Mouse (Mus musculus) brain, embryonic 18.5 days (tissue): ENCODE results near the gene Bbs9.
A peak's percentile ranks its signal among the peaks of the same experiment; 100 is the strongest.
"Not testable (repeated sequence)": the region's sequence is repeated elsewhere in the genome, so short reads cannot be mapped to it uniquely, and the experiment has no call there.

Experiments
- DNase-seq: peaks from one replicate; pipeline ENCODE4 v3.0.0-alpha.2; 2012; ENCODE audit warnings: low read depth, low spot score

The Bbs9 gene

DNA sequence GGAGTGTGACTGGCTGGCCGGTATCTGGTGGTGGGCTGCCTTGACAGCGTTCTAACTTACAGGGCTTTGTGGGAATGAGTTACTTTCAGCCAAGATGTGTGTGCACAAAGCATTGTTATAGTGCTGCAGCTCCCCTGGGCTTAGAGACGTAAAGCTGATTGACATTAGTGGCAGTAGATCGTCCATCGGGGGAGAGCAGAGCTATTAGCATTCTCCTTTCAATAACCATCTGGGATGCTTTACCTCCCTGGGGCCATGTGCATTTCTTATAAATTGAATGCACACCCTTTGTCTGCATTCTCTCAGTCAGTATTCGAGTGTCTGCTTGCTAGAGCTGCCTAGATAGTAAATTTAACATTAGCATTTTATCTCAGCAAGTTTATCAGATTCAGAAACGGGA lies 214.7 kb downstream of the Bbs9 start:
- no peak for DNase-seq

GRCm38 (mm10) chr9:22695392-22695791 lies 219.9 kb downstream of the Bbs9 start:
- no peak for DNase-seq

GRCm38 (mm10) chr9:22696809-22697374 lies 221.4 kb downstream of the Bbs9 start:
- DNase-seq: no peak

DNA sequence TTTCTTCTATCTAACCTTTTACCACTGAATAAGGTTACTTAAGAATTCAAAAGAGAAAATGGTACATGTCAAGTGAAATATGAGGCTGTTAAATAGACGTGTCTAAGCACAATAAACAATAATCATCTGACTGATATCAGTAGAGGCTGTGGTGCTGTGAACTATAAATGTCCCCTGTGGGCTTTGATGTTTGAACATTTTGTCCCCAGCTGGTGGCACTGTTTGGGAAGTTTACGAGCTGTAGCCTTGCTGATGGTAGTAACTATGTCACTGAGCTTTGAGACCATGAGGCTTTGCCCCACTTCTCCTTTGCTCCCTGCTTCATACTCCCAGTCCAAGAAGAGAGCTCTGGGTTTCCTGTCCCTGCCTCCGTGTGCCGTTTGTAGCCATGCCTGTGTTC lies 222.3 kb downstream of the Bbs9 start:
- no peak for DNase-seq

GRCm38 (mm10) chr9:22698501-22698900 lies 223.0 kb downstream of the Bbs9 start:
- no peak for DNase-seq

- DNase-seq: no peak
Measured at GRCm38 (mm10) chr9:22702065-22702611, 226.6 kb downstream of the Bbs9 start.

DNA sequence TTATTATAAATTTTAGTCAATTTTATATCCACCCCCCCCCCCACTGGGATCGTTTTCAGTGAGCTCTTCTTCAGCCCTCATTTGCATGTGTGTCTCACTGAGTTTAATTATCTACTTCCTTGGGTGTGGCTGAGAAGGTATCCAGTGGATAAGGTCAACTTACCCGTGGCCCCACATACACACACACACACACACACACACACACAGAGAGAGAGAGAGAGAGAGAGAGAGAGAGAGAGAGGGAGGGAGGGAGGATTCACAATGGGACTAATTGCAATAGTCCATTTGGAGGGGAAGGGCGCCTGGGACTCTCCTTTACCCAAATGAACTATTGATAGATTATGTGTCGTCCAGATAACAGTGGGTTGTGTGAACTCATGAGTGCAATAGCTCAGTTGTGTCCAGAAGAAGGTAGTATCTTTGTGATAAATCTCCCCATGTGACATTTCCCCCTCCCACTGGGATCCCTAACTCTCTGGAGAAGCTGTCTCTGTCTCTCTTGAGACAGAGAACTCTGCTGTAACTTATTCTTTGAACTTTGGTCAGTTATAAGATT lies 227.4 kb downstream of the Bbs9 start:
- DNase-seq: no peak

DNA sequence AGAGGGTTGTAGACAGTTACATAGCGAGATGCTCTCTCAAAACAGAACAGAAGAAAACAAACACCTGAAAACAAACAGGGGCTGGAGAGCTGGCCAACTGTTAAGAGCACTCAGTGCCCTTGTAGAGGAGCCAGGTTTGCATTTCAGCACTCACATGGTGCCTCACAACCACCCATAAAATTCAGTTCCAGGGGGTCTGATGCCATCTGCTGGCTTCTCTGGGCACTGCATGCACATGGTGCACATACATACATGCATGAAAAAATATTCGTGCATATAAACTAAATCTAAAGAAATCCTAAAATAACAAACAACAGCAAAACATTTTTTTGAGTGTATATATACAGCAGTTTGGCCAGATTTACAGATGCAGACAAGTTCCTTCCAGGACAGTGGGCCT lies 228.0 kb downstream of the Bbs9 start:
- DNase-seq: no peak

- DNase-seq: no peak
Measured at GRCm38 (mm10) chr9:22707166-22707913, 231.8 kb downstream of the Bbs9 start.

GRCm38 (mm10) chr9:22708970-22709726 lies 233.6 kb downstream of the Bbs9 start:
- no peak for DNase-seq

DNA sequence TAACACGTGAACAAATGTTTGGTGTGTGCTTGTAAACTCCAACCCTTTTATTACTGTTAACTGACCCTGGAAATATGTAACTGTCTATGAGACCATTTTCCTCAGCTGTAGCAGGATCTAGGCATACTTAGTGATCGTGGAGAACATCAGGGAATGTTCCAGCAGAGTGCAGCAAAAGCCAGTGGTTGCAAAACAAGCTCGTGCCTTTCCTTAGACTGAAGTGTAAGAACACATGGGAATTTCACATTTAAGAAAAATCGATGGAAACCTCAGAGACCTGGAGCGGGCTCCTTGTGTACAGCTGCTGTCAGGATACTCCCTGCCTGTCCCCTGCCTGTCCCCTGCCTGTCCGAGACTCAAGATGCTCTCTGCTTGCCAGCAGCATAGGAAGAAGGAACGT lies 234.5 kb downstream of the Bbs9 start:
- peak; percentile 28 for DNase-seq

DNA sequence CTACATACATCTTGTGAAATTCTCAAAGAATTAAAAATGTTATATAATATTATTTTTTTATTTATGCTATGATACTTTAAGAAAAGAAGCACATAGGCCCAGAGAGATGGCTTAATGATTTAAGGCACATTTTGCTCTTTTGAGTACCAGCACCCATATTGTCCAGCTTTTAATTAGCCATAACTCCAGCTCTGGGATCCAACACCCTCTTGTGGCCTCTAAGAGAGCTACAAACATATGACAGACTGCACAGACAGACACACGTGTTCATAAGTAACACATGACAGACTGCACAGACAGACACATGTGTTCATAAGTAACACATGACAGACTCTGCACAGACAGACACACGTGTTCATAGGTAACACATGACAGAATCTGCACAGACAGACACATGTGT lies 235.8 kb downstream of the Bbs9 start:
- DNase-seq: no peak

GRCm38 (mm10) chr9:22712743-22713142 lies 237.2 kb downstream of the Bbs9 start:
- DNase-seq: no peak

GRCm38 (mm10) chr9:22713286-22713685 lies 237.8 kb downstream of the Bbs9 start:
- DNase-seq: not testable (repeated sequence)

DNA sequence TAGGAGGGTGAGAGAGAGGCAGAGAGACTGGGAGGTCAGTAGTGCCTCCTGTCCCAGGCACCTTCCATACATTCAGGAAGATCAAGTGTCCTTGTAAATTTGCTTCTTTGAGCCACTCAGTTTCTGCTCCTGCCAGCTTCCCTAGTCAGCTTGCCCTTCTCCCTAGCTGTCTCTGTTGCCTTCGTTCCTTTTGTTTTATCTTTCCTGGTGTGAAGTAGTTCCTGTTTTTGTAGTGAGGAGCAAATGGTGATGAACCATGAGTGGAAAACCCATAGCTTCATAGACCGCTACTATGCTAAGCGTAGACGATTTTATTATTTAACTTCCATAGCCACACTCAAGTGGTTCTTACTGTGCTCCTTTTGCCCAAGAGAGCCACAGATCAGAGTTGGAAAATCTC lies 242.1 kb downstream of the Bbs9 start:
- DNase-seq: no peak

DNA sequence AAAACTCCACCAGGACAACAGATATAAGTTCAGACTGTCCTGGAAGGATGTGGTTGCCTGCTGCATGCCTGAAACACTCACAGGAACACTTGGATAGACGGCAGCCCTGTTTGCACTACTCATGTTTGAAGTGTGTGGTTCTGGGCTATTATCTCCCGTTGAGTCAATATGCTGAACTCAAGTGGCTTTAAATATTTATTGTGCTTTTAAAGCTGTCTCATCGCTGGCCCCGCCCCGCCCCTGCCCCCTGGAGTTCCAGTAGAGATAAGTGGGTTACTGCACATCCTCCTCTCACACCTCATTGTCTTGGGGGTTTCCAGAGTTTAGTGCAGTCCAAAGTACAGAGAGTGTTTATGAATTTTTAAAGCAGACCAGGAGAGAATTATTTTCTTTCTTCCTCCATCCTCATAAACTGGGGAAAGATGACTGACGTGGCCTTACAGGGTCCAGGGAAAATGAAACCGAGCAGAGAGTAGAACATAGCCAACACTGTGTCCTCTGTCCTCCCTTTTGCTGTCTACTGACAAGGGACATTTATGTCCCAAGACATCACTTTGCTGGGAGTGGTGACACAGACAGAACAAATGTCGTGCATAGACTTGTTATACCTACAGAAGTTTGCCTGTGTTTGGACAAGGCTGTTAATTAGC lies 242.8 kb downstream of the Bbs9 start:
- DNase-seq: no peak

DNA sequence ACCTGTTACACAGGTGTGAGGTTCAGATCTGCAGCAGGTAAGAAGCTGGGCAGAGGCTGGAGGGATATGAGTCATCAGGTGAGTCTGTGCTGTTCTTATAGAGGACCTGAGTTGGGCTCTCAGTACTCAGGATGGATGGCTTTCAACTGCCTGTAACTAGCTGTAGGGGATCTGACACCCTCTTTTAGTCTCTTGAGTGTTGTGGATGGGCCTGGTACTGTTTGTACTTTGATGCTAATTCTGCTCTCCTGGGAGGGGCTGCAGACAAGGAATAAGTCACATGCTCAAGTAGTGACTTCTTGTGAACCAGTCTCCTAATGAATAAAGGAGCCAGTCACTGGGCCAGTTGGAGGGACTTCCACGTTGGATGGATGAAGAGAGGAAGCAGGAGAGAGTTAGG lies 257.1 kb downstream of the Bbs9 start:
- DNase-seq: no peak

DNA sequence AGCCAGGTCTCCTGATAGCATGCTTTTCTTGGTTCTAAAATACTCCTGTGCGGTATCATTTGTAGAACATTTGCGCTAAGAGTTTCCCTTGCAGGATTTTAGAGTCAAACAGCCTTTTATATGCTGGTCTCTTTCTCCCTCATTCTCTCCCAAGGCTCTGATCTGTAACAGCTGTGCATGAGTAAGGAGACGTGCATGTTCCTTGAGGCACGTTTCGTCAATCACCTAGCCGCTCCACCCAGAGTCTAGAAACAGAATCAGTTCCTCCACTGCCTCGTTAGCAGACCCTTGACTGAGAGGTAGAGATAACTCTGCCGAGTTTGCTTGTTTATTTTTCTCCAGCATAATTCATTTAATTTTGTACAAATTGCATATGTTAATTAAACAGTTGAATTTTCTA lies 259.4 kb downstream of the Bbs9 start:
- no peak for DNase-seq

- no peak for DNase-seq
Measured at GRCm38 (mm10) chr9:22735385-22735784, 259.9 kb downstream of the Bbs9 start.

DNA sequence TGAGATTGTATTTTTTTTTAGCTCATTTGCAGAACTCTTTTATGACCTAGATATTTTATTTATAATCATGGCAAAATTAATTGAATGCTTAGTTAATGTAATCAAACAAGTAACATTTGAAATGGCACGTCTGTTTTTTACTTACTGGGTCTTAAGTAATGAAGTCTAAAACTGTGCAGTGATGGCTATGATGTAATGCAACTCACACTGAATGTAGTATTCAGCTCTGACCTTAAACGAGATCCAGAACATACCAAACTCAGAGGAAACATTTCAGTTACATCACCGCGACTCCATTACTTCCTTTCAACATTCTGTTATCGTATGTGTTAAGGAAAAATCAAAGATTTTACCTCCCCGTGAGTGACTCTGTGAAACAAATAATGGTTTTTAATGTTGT lies 262.4 kb downstream of the Bbs9 start:
- DNase-seq: no peak

- DNase-seq: no peak
Measured at GRCm38 (mm10) chr9:22738861-22739260, 263.3 kb downstream of the Bbs9 start.

DNA sequence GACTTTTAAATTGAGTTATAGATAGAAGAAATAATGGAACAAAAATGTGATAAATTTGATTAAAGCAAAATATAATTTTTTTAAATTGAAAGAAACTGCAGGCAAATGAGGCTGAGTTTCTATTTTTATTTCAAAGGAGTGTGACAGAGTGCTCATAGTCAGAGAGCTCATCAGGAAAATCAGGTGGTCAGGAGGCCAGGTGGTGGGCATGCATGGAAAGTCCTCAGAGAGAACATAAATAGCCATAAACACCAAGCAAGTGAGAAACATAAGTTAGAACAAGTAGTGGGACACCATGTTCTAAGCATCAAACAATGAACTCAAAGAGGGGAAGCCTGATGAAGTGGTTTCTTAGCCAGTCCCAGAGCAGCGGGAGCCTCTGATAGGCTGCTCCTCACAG lies 266.5 kb downstream of the Bbs9 start:
- no peak for DNase-seq
